Mouse (Mus musculus) testis, adult 2 months (tissue): Measurements from ENCODE around the gene Sema5a. TPM values are rescaled to one million over a fixed set of nuclear protein-coding genes. Genes with fewer than 3 reads are reported as not detected.

Experiments
- H3K27ac ChIP-seq: fragments of 200-500 bp; 2 replicates; pipeline ENCODE4 v1.5.1; 2012; ENCODE audit warnings: low read depth, low read length; ENCODE audit not compliant: control insufficient read depth, insufficient read depth
- H3K27me3 ChIP-seq: fragments of 200-500 bp; 2 replicates; pipeline ENCODE4 v1.6.1; 2012; ENCODE audit warnings: mild to moderate bottlenecking, low read length, moderate library complexity; ENCODE audit not compliant: control insufficient read depth, insufficient read depth
- H3K36me3 ChIP-seq: fragments of 200-500 bp; 2 replicates; pipeline ENCODE4 v1.6.1; 2012; ENCODE audit warnings: mild to moderate bottlenecking, low read length; ENCODE audit not compliant: control insufficient read depth, insufficient read depth
- H3K4me1 ChIP-seq: fragments of 200-500 bp; 2 replicates; pipeline ENCODE4 v1.6.1; 2012; ENCODE audit warnings: low read length; ENCODE audit not compliant: control insufficient read depth, insufficient read depth
- H3K4me3 ChIP-seq: fragments of 200-500 bp; 2 replicates; pipeline ENCODE4 v1.5.1; 2012; ENCODE audit warnings: low read depth, mild to moderate bottlenecking, low read length, moderate library complexity, mixed read lengths; ENCODE audit not compliant: control insufficient read depth
- CTCF ChIP-seq: fragments of 200-500 bp; IDR thresholded peaks from 2 replicates; pipeline ENCODE4 v1.5.1; 2012; ENCODE audit warnings: low read depth, mild to moderate bottlenecking, inconsistent platforms, low read length, moderate library complexity; ENCODE audit not compliant: control insufficient read depth, insufficient read depth, insufficient replicate concordance
- POLR2A ChIP-seq: fragments of 200-500 bp; IDR thresholded peaks from 2 replicates; pipeline ENCODE4 v1.6.1; 2012; ENCODE audit warnings: low read depth, mild to moderate bottlenecking, inconsistent platforms, low read length, moderate library complexity; ENCODE audit not compliant: control insufficient read depth
- polyA plus RNA-seq: library from polyadenylated mRNA; depleted of rRNA; stranded (reverse); fragments of >200 nt; gene quantifications from 2 replicates; pipeline ENCODE4 v1.2.3, GENCODE M21; 2012

Gene Sema5a
- polyA plus RNA-seq, 1 experiment, result 4.5 TPM

GRCm38 (mm10) chr15:32676446-32676845, 431.8 kb downstream of the Sema5a start:
- Histone ChIP-seq H3K4me1 (no peaks in the 10 kb centered on the region), H3K27me3 (no peaks in the 10 kb centered on the region), H3K36me3 (no peaks in the 10 kb centered on the region), H3K4me3 (no peak overlapping the region), H3K27ac (no peak overlapping the region)
- TF ChIP-seq POLR2A (no peak), CTCF (no peak)

GRCm38 (mm10) chr15:32685152-32685551, 440.5 kb downstream of the Sema5a start:
- Histone ChIP-seq H3K27me3 (no peaks in the 10 kb centered on the region), H3K36me3 (no peaks in the 10 kb centered on the region), H3K4me1 (no peaks in the 10 kb centered on the region), H3K4me3 (no peak overlapping the region), H3K27ac (no peak overlapping the region)
- TF ChIP-seq CTCF (no peak), POLR2A (no peak)

GRCm38 (mm10) chr15:32691021-32691420, 446.4 kb downstream of the Sema5a start:
- TF ChIP-seq POLR2A, result no peak
- no peak for TF ChIP-seq CTCF
- no peaks in the 10 kb centered on the region for H3K27me3 ChIP-seq
- no peak overlapping the region for H3K4me3 ChIP-seq
- no peaks in the 10 kb centered on the region for H3K36me3 ChIP-seq
- no peaks in the 10 kb centered on the region for H3K4me1 ChIP-seq
- no peak overlapping the region for H3K27ac ChIP-seq

GRCm38 (mm10) chr15:32693006-32693405, 448.4 kb downstream of the Sema5a start:
- H3K4me3 ChIP-seq, result no peak overlapping the region
- H3K4me1 ChIP-seq, result no peaks in the 10 kb centered on the region
- H3K36me3 ChIP-seq, result no peaks in the 10 kb centered on the region
- H3K27ac ChIP-seq, result no peak overlapping the region
- H3K27me3 ChIP-seq, result no peaks in the 10 kb centered on the region
- TF ChIP-seq POLR2A (no peak), CTCF (no peak)

GRCm38 (mm10) chr15:32717298-32717985, 472.8 kb downstream of the Sema5a start:
- no peaks in the 10 kb centered on the region for H3K4me1 ChIP-seq
- no peak overlapping the region for H3K27ac ChIP-seq
- H3K4me3 ChIP-seq, result no peak overlapping the region
- no peaks in the 10 kb centered on the region for H3K27me3 ChIP-seq
- no peak for TF ChIP-seq POLR2A
- TF ChIP-seq CTCF, result no peak
- no peaks in the 10 kb centered on the region for H3K36me3 ChIP-seq

GRCm38 (mm10) chr15:32718293-32718963, 473.8 kb downstream of the Sema5a start:
- Histone ChIP-seq H3K4me1 (no peaks in the 10 kb centered on the region), H3K36me3 (no peaks in the 10 kb centered on the region), H3K27ac (no peak overlapping the region), H3K4me3 (no peak overlapping the region), H3K27me3 (no peaks in the 10 kb centered on the region)
- TF ChIP-seq POLR2A (no peak), CTCF (peak; percentile 83; the same call in 1 of the 2 replicates)

GRCm38 (mm10) chr15:32718964-32719311, 474.3 kb downstream of the Sema5a start:
- H3K27ac ChIP-seq, result no peak overlapping the region
- H3K4me3 ChIP-seq, result no peak overlapping the region
- TF ChIP-seq POLR2A (no peak), CTCF (no peak)
- no peaks in the 10 kb centered on the region for H3K36me3 ChIP-seq
- H3K27me3 ChIP-seq, result no peaks in the 10 kb centered on the region
- H3K4me1 ChIP-seq, result no peaks in the 10 kb centered on the region
